ENCODE assay signal across 7 mouse cellular contexts in genomic region chr3:94757251-94758055, GRCm38 (mm10). TPM values are rescaled to one million over a fixed set of nuclear protein-coding genes. Genes with fewer than 3 reads are reported as not detected.
DNase-seq lines count a peak whose midpoint lies in the region; ATAC-seq lines count a peak whose summit lies in the region.
"Not testable (repeated sequence)": the region's sequence is repeated elsewhere in the genome, so short reads cannot be mapped to it uniquely, and the experiment has no call there.

No protein-coding gene starts in this region.

- not testable (repeated sequence) for H3K27ac ChIP-seq in embryonic facial prominence, embryonic 14.5 days (replicated peaks; ENCODE audit: low read depth, low read length); hindbrain, embryonic 16.5 days (ENCODE audit: low read depth, low read length); limb, embryonic 13.5 days; neural tube, embryonic 11.5 days (ENCODE audit: low read depth, low read length)

- peak; percentile 17; the same call in 1 of the 2 replicates for ATAC-seq in embryonic facial prominence, embryonic 14.5 days (ENCODE audit: low read depth)
- ATAC-seq in granulocyte monocyte progenitor cell, adult 5-6 weeks (replicated peaks; ENCODE audit: poor library complexity, severe bottlenecking): peak; percentile 40
- ATAC-seq in hindbrain, embryonic 16.5 days: peak; percentile 82
- ATAC-seq in limb, embryonic 13.5 days (ENCODE audit: low FRiP score, low read depth): peak; percentile 64
- ATAC-seq in megakaryocyte, adult 5-6 weeks (ENCODE audit: poor library complexity, severe bottlenecking): peak; percentile 47
- ATAC-seq in neural tube, embryonic 11.5 days (ENCODE audit: insufficient read depth, low FRiP score, low TSS enrichment): peak; percentile 74

- not testable (repeated sequence) for H3K9me3 ChIP-seq in embryonic facial prominence, embryonic 14.5 days (ENCODE audit: control insufficient read depth, low read length); hindbrain, embryonic 16.5 days (ENCODE audit: control insufficient read depth, low read length); limb, embryonic 13.5 days; neural tube, embryonic 11.5 days (ENCODE audit: control insufficient read depth, low read length)

- not testable (repeated sequence) for H3K27me3 ChIP-seq in embryonic facial prominence, embryonic 14.5 days (replicated peaks; ENCODE audit: control insufficient read depth, insufficient read depth, low read length); hindbrain, embryonic 16.5 days (replicated peaks; ENCODE audit: control insufficient read depth, insufficient read depth, low read length); limb, embryonic 13.5 days; neural tube, embryonic 11.5 days (ENCODE audit: control insufficient read depth, insufficient read depth, low read length)

- H3K9ac ChIP-seq in embryonic facial prominence, embryonic 14.5 days (ENCODE audit: low read depth, low read length): peak overlapping the region; percentile 55
- H3K9ac ChIP-seq in hindbrain, embryonic 16.5 days (ENCODE audit: low read depth, low read length): peak overlapping the region; percentile 50; the same call in 1 of the 2 replicates
- H3K9ac ChIP-seq in limb, embryonic 13.5 days; neural tube, embryonic 11.5 days (ENCODE audit: low read length): not testable (repeated sequence)

- H3K4me2 ChIP-seq in embryonic facial prominence, embryonic 14.5 days (ENCODE audit: low read depth, low read length): peak overlapping the region; percentile 59
- H3K4me2 ChIP-seq in hindbrain, embryonic 16.5 days (ENCODE audit: low read length): peak overlapping the region; percentile 61
- peak overlapping the region; percentile 68 for H3K4me2 ChIP-seq in limb, embryonic 13.5 days (replicated peaks)
- H3K4me2 ChIP-seq in neural tube, embryonic 11.5 days (ENCODE audit: low read depth): peak overlapping the region; percentile 45

- not testable (repeated sequence) for H3K36me3 ChIP-seq in embryonic facial prominence, embryonic 14.5 days (ENCODE audit: control insufficient read depth, insufficient read depth, low read length); hindbrain, embryonic 16.5 days (ENCODE audit: control insufficient read depth, insufficient read depth, low read length); limb, embryonic 13.5 days; neural tube, embryonic 11.5 days (ENCODE audit: control insufficient read depth, insufficient read depth, low read length)

- peak; percentile 31 for DNase-seq in R1 (ENCODE audit: low read depth, low spot score)
- not testable (repeated sequence) for DNase-seq in embryonic facial prominence, embryonic 14.5 days (ENCODE audit: low spot score); neural tube, embryonic 11.5 days (ENCODE audit: low spot score)

- peak overlapping the region; percentile 39 for H3K4me3 ChIP-seq in embryonic facial prominence, embryonic 14.5 days (ENCODE audit: low read depth, low read length)
- peak overlapping the region; percentile 41 for H3K4me3 ChIP-seq in hindbrain, embryonic 16.5 days (ENCODE audit: low read length)
- peak overlapping the region; percentile 42 for H3K4me3 ChIP-seq in limb, embryonic 13.5 days
- H3K4me3 ChIP-seq in neural tube, embryonic 11.5 days (ENCODE audit: low read depth, low read length): peak overlapping the region; percentile 23

- 2% methylated on average over 19 of the region's 47 CpGs for WGBS in embryonic facial prominence, embryonic 14.5 days
- 2% methylated on average over 16 of the region's 47 CpGs for WGBS in hindbrain, embryonic 16.5 days
- 3% methylated on average over 22 of the region's 47 CpGs for WGBS in limb, embryonic 13.5 days
- WGBS in neural tube, embryonic 11.5 days: 5% methylated on average over 20 of the region's 47 CpGs

- not testable (repeated sequence) for H3K4me1 ChIP-seq in embryonic facial prominence, embryonic 14.5 days (ENCODE audit: control insufficient read depth, insufficient read depth, low read length); hindbrain, embryonic 16.5 days (ENCODE audit: control insufficient read depth, insufficient read depth, low read depth, low read length); limb, embryonic 13.5 days; neural tube, embryonic 11.5 days (ENCODE audit: control insufficient read depth, insufficient read depth, low read length)

RNA-seq across cellular contexts. Expression of gene Cgn, which starts 28.8 kb away (rescaled TPM):
- 4.0 and 5.8 TPM in 2 replicates for polyA plus RNA-seq in embryonic facial prominence, embryonic 14.5 days (2014; fragmentation: Nextera tagmentation; extraction: Ambion mirVana)
- total RNA-seq in granulocyte monocyte progenitor cell, adult 5-6 weeks (2014; fragmentation: Nextera tagmentation): 0.17 TPM in 1 of 2 replicates, not detected in the other
- not detected in 2 replicates for total RNA-seq in granulocyte monocyte progenitor cell, adult 5-6 weeks (2017)
- 14.4 and 15.4 TPM in 2 replicates for polyA plus RNA-seq in hindbrain, embryonic 16.5 days (2015; fragmentation: Nextera tagmentation; extraction: Ambion mirVana)
- 7.1 and 7.3 TPM in 2 replicates for polyA plus RNA-seq in limb, embryonic 13.5 days (2015; fragmentation: Nextera tagmentation; extraction: Ambion mirVana)
- total RNA-seq in megakaryocyte, adult 5-6 weeks (2015): not detected in 2 replicates
- total RNA-seq in megakaryocyte, adult 5-6 weeks (2017): not detected in 2 replicates
- polyA plus RNA-seq in neural tube, embryonic 11.5 days (2014; fragmentation: Nextera tagmentation; extraction: Ambion mirVana): 2.5 and 3.0 TPM in 2 replicates

Comparison
In these comparisons a context has a peak if more than half of its experiments do, and no peak if none do; other contexts are left out.
1. ATAC-seq: peak in every context shown above with its lines; median percentile 82 in hindbrain, embryonic 16.5 days; 74 in neural tube, embryonic 11.5 days; 64 in limb, embryonic 13.5 days; 47 in megakaryocyte, adult 5-6 weeks; 40 in granulocyte monocyte progenitor cell, adult 5-6 weeks; 17 in embryonic facial prominence, embryonic 14.5 days.